Mouse (Mus musculus) lung, postnatal 4 days (tissue): ENCODE measurements around the gene Xpo6.

Source experiments
- DNase-seq, 2 experiments: peaks; one replicate each; pipeline ENCODE4 v3.0.0; 2021

Gene Xpo6

DNA sequence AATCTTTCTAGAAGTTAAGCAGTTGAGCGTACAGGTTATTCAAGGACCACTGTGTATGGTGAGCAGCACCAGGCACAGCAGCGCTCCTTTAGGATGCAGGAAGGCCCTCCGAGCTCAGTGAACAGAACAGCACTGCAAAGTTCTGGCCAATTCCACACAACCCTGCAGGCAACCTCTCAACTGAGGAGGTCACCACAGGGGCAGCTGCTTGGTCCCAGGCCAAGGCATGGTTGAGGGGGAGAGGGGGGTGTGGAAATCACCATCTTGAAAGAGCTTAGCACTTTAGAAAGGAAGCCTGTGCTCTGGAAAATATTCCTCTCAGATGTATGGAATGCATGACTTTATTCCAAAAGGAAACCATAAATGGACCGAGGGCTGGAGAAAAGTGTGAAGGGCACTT, 78.8 kb downstream of the Xpo6 start:
- DNase-seq, result peak; percentile 70 to 84

- DNase-seq, result no peak
These were observed 80.5 kb downstream of the Xpo6 start for GRCm38 (mm10) chr7:126119819-126120218.

DNA sequence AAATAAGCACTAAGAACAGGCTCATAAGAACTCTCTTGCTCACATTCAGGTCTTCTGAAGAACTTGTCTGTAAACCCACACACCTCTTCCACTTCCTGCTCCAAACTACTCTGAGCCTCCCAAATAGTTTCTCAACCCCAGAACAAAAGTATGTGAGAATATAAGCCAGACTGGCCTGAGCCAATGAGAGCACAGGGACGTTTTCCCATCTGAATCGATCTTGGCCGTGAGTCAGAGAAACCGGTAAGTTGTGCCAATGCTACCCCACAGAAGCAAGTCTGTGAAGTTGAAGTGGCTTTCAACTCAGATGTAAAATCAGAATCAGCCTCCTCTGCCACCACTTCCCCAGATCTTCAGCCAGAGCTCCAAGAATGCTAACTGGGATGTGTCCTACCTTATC, 87.0 kb downstream of the Xpo6 start:
- peak in 1 of 2 experiments; percentile 17 for DNase-seq

- DNase-seq, result no peak
These were observed 89.1 kb downstream of the Xpo6 start for GRCm38 (mm10) chr7:126111230-126111629.

DNA sequence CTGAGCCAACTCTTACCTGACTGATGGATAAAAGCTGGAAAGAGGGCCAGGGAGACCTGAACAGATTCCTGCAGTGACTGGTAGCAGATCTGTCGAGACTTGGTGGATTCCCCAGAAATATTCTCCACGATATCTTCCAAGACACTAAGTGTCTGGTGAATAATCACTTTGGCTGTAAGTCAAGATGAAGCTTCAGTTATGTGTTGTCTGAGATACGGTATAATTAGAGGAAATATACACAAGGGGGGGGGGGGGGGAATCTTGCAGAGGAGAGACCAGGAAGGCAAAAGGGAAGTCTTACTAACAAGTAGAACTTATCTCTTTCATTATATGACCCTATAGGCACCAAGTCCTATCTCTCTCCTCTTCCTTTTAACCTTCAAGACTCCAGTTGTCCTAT, 90.4 kb downstream of the Xpo6 start:
- no peak for DNase-seq

GRCm38 (mm10) chr7:126100440-126100839, 99.9 kb downstream of the Xpo6 start:
- DNase-seq, result peak in 1 of 2 experiments; percentile 70

GRCm38 (mm10) chr7:126099835-126100234, 100.5 kb downstream of the Xpo6 start:
- no peak for DNase-seq

DNA sequence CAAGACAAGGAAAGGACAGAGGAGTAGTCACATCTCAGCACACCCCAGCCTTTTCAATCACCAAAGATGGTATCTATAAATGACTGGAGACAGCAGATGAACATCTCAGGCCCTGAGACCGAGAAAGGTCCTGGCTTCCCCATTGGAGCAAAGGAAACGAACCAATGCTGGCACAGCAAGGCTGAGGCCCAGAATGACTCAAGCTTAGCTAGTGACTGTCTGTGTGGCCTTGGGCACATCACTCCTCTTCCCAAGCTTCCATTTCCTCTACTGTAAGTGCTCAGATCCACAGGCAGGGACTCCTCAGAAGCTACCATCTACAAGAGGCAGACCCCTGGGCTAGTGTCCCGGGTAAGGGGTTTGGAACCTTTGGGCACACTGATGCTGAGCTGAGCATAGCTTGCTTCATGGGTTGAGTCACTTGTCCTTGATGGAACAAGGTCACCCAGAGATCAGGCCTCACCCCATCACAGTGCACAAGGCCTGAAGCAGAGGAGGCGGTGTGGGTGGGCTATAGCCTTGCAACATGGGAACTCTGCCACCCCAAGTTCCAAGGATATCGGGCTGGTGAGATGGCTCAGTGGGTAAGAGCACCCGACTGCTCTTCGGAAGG, 101.0 kb downstream of the Xpo6 start:
- peak in 1 of 2 experiments; percentile 14 for DNase-seq

- peak in 1 of 2 experiments; percentile 23 for DNase-seq
These were observed 102.9 kb downstream of the Xpo6 start for GRCm38 (mm10) chr7:126097219-126097915.

- peak; percentile 24 to 52 for DNase-seq
These were observed 103.7 kb downstream of the Xpo6 start for GRCm38 (mm10) chr7:126096596-126096995.

- DNase-seq, result no peak
These were observed 105.6 kb downstream of the Xpo6 start for GRCm38 (mm10) chr7:126094738-126095137.

GRCm38 (mm10) chr7:126093162-126093561, 107.1 kb downstream of the Xpo6 start:
- no peak for DNase-seq

DNA sequence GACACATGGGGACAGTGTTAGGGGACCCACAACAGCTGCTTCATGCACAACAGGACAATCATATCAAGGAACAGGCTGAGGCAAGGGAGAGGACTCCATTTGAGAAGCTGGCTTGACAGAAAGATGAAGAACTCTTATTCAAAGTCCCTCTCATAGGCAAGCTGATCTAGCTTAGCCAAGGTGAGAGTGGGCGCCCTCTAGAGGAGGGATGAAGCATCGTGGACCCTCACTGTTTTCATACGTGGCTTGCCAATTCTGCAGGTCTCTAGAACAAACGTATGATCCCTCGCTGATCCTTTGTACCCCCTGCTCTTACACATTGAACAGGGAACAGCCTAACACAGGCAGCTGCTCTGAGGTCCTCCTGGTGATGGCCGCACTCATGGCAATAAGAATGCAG, 110.5 kb downstream of the Xpo6 start:
- peak; percentile 59 to 67 for DNase-seq

GRCm38 (mm10) chr7:126088155-126088554, 112.1 kb downstream of the Xpo6 start:
- DNase-seq, result no peak

DNA sequence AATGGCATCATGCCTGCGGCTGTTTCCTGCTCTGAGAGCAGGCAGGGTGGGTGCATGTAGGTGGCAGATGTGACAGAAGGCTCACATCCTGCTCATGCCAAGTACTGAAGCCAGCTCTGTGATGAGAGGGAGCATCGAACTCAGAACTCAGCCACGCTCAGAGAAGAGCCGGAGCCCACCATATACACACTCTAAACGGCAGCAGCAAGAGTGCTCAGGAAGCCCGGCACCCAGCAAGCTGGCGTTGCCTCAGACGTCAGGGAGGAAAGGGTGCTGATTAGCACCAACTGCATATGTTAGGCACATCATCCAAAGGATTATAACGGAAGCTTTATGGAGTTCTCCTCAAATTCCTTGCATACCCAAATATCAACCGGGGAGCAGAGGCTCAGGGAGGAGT, 112.7 kb downstream of the Xpo6 start:
- DNase-seq, result no peak

GRCm38 (mm10) chr7:126086321-126086741, 114.0 kb downstream of the Xpo6 start:
- DNase-seq, result peak; percentile 17 to 43

DNA sequence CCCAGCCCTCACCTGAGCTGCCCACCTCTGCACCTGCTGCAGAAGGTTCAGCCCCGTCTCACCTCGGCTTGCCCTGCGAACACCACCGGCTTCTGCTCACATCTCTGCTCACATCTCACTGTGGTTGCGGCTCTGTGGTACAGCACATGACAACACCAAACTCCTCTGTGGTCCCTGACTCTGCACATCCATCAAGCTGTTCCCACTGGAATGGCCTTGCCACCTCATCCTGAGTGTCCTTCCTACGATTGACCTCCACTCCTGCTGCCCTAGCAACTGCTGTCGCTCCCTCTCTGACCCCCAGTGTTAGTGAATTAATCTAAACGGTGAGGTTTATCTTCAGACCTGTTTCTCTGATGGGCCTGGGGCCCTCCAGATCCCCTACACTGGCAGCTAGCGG, 115.1 kb downstream of the Xpo6 start:
- DNase-seq, result no peak

GRCm38 (mm10) chr7:126083980-126084348, 116.3 kb downstream of the Xpo6 start:
- DNase-seq, result no peak

DNA sequence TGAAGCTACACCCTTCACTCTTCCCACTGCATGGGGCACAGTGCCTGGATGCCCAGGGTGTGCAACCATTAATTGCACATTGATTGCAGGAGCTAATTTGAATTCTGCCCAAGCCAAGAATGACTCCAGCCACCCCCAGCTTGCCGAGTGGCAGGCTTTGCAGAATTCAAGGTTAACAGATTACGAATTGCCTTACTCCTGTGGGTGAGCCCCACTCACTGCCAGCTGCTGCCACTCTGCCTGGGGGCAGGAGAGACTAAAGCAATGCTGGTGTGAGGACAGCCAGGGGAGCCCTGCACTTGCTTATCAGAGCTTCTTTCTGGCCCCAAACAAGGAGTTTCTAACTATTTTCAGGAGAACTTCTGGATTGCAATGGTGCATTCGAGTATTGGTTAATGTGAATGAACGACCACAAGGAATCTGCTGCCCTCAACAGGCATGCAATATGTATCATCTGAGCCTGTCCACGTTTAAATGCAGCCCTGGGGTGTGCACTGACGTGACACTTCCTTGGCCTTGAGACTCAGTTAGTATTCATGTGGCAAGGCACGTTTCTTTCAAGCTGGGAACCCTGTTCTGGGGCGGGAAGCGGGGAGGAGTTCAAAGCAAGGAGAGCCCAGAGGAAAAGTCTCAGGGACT, 116.8 kb downstream of the Xpo6 start:
- peak in 1 of 2 experiments; percentile 51 for DNase-seq

GRCm38 (mm10) chr7:126082286-126082741, 118.0 kb downstream of the Xpo6 start, which contains the start of gene Gsg1l:
TSS of gene Gsg1l (minus strand) at chr7:126082411.
- no peak for DNase-seq

DNA sequence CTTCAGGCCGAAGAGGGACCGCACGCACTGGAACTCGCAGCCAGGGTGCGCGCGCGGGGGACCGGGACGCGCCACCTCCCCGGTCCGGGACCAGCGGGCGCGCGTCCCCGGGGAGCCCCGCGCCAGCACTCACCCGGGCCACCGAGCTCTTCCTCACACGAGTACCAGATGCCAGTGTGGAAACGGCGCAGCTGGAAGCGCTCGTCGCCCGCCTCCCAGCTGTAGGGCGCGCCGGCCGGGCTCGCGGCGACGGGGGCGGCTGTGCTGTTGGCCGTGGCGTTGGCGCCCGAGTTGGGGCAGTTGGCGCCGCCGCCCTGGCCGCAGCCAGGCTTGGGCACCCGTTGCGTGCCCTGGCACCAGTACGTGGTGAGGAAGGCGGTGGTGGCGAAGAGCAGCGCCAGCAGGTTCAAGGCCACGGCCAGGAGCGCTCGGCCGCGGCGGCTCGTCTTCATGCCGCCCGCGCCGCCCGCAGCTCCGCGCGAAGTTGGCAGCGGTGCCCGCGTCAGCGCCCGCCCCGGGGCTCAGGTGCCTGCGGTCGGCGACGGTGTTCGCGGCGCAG, 118.5 kb downstream of the Xpo6 start:
- peak in 1 of 2 experiments; percentile 46 for DNase-seq

DNA sequence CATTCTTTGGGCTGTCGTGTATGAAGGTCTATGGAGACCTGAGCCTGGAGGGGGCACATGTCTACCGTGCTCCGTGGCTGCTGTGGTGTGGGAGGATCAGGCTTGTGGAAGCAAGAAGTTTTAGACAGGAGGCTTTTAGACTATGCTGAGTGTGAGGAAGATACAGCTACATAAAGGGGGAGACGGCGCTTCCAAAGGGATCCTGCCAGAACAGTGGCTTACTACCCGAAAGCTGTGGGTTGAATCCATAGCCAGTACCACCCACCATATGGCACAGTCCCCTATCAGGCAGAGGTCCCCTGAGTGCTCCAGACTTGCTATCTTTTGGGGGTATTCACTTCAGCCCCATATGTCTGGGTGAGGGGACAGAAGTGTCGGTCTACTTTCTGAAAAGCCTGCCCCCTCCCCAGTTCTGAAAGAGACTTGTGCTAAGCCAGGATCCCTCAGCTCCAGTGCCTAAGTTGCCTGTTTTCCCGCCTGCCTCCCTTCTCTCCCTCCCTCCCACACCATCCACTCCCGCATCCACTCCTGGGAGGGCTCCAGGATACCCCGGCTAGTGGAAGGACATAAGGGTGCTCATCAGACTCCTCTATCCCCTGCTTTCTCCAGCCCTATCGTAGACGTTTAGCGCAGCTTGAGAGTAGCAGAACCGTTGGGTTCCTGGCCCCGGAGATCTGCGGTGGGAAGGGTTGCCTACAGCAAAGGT, 119.2 kb downstream of the Xpo6 start:
- no peak for DNase-seq

DNA sequence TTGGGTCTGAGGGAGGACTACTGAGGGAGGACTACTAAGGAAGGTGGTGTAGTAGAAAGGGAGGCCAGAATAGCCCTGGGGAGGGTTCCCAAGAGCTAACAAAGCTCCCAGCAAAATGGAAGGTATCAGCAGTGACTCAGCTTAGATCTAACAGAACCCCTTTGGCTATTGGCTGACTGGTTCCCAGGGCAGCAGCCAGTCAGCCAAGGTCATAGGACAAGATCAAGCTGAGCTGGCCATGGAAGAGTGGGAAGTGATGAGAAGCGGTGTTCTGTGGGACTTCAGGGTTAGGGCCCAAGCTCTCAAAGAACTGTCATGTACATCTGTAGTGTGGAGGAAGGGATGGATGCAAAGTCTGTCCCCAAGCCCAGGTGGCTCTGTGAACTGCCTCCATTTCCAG, 123.4 kb downstream of the Xpo6 start:
- DNase-seq, result no peak
